Mouse (Mus musculus): ENCODE data around the gene Sypl. TPM values are rescaled to one million over a fixed set of nuclear protein-coding genes. Genes with fewer than 3 reads are reported as not detected.

The Sypl gene
- polyA plus RNA-seq, 1 experiment: 62.4 TPM

DNA sequence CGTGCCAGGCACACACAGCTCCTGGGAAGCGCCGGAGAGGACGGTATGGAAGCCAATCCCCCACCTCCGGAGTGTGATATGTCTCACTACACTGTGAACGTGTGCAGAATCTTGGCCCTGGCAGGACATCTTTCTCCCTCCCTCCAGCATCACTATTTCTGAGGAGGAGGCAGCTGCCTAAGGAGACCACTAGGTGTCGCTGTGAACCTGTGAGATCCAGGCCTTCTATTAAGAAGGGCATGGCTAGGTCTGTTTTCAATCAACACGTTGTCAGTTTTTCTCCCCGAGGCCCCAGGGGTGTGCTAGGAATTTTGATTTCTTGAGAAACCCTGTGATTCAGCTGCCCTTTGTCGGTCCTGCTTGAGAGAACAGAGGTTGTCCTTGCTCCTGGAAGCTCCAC, 73.4 kb downstream of the Sypl start:
- TF ChIP-seq POLR2A (IDR thresholded peaks at IDR 0.05; ENCODE audit: control insufficient read depth, extremely low read depth, insufficient read depth, low read length, poor library complexity) (no peak), CTCF (IDR thresholded peaks at IDR 0.05; ENCODE audit: borderline replicate concordance, control insufficient read depth, extremely low read depth, insufficient read depth, low read length, poor library complexity) (no peak)
- Histone ChIP-seq H3K4me3 (ENCODE audit: control insufficient read depth, insufficient read depth, low read length) (no peak overlapping the region), H3K36me3 (ENCODE audit: control insufficient read depth, insufficient read depth, low read length) (no peaks in the 10 kb centered on the region), H3K27me3 (ENCODE audit: control insufficient read depth, insufficient read depth, low read length) (no peaks in the 10 kb centered on the region), H3K4me1 (replicated peaks; ENCODE audit: control insufficient read depth, insufficient read depth, low read length) (no peaks in the 10 kb centered on the region), H3K27ac (ENCODE audit: control insufficient read depth, insufficient read depth, low read length) (no peak overlapping the region)
- DNase-seq: peak; percentile 72
- WGBS: 9% methylated on average over 10 of the region's 10 CpGs

DNA sequence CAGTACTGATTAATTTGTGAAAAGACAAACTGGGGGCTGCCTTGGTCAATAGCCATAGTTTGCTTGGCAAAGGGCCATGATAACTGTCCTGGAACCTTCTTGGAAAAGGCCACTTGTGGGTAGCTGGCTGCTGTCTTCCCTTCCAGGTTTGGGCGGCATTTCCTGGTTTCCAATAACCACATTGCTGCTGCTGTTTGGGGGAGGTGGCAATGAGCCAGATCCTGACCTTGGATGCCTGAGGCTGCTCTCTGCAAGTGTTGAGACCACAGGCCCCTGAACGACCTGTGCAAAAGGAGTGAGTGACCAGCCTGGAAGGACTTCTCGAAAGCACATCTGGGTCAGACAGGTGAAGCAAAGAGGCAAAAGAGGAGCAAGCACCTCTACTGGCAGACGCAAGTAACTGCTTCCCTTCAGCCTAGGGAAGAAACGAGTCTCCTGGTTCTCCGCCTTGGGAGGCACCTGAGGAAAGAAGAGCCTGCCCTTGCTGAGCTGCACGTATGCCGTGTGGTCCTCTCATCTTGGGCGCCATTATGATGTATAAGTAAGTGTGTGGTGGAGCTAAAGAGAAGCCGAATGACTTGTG, 74.5 kb downstream of the Sypl start:
- no peaks in the 10 kb centered on the region for H3K4me1 ChIP-seq (replicated peaks; ENCODE audit: control insufficient read depth, insufficient read depth, low read length)
- WGBS: 88% methylated on average over 10 of the region's 10 CpGs
- TF ChIP-seq CTCF (IDR thresholded peaks at IDR 0.05; ENCODE audit: borderline replicate concordance, control insufficient read depth, extremely low read depth, insufficient read depth, low read length, poor library complexity): no peak
- no peak for TF ChIP-seq POLR2A (IDR thresholded peaks at IDR 0.05; ENCODE audit: control insufficient read depth, extremely low read depth, insufficient read depth, low read length, poor library complexity)
- H3K27me3 ChIP-seq (ENCODE audit: control insufficient read depth, insufficient read depth, low read length): no peaks in the 10 kb centered on the region
- DNase-seq: no peak
- no peak overlapping the region for H3K4me3 ChIP-seq (ENCODE audit: control insufficient read depth, insufficient read depth, low read length)
- H3K27ac ChIP-seq (ENCODE audit: control insufficient read depth, insufficient read depth, low read length): no peak overlapping the region
- no peaks in the 10 kb centered on the region for H3K36me3 ChIP-seq (ENCODE audit: control insufficient read depth, insufficient read depth, low read length)

DNA sequence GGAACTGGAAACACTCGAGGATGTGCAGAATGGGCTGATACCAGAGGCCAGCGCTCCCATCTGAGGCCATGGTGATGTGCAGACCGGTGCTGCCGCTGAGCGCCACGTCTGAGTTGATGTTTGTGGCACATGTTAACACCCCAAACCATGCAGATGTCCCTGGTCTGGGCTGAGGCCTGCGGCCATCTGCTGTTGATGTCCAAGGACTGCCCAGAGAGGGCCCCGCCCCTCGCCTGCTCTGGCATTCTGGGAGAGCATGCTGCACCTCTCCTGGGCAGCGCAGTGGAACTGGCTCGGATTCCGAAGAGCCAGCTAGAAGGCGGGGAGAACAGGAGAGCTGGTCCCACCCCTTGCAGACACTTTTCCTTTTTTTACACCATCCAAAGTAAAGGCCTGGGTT, 75.0 kb downstream of the Sypl start:
- 92% methylated on average over 13 of the region's 13 CpGs for WGBS

More for the DNA sequence above, 75.0 kb downstream of the Sypl start:
- H3K4me1 ChIP-seq (replicated peaks; ENCODE audit: control insufficient read depth, insufficient read depth, low read length): peaks cover under 1% of the 10 kb centered on the region; the same call in 1 of the 2 replicates
- no peak overlapping the region for H3K4me3 ChIP-seq (ENCODE audit: control insufficient read depth, insufficient read depth, low read length)
- H3K36me3 ChIP-seq (ENCODE audit: control insufficient read depth, insufficient read depth, low read length): no peaks in the 10 kb centered on the region
- no peaks in the 10 kb centered on the region for H3K27me3 ChIP-seq (ENCODE audit: control insufficient read depth, insufficient read depth, low read length)
- DNase-seq: no peak
- H3K27ac ChIP-seq (ENCODE audit: control insufficient read depth, insufficient read depth, low read length): no peak overlapping the region
- TF ChIP-seq CTCF (IDR thresholded peaks at IDR 0.05; ENCODE audit: borderline replicate concordance, control insufficient read depth, extremely low read depth, insufficient read depth, low read length, poor library complexity) (no peak), POLR2A (IDR thresholded peaks at IDR 0.05; ENCODE audit: control insufficient read depth, extremely low read depth, insufficient read depth, low read length, poor library complexity) (no peak)

Other genes starting within 250 kb of the Sypl start
- gene Nampt, start 134.3 kb upstream of the Sypl start, polyA plus RNA-seq (2012; rRNA removed): 12.5 and 16.7 TPM in 2 replicates
- 0.38 and 0.40 TPM in 2 replicates for gene Cdhr3, start 139.0 kb downstream of the Sypl start, polyA plus RNA-seq (2012; rRNA removed)
- gene Atxn7l1, start 193.8 kb downstream of the Sypl start, polyA plus RNA-seq (2012; rRNA removed): 129 and 141 TPM in 2 replicates